Mouse (Mus musculus) right cerebral cortex, postnatal 14 days (tissue): Measurements from ENCODE around the gene Cactin.

ENCODE experiments used
- DNase-seq: peaks from one replicate; pipeline ENCODE4 v3.0.0; 2022

Cactin gene

DNA sequence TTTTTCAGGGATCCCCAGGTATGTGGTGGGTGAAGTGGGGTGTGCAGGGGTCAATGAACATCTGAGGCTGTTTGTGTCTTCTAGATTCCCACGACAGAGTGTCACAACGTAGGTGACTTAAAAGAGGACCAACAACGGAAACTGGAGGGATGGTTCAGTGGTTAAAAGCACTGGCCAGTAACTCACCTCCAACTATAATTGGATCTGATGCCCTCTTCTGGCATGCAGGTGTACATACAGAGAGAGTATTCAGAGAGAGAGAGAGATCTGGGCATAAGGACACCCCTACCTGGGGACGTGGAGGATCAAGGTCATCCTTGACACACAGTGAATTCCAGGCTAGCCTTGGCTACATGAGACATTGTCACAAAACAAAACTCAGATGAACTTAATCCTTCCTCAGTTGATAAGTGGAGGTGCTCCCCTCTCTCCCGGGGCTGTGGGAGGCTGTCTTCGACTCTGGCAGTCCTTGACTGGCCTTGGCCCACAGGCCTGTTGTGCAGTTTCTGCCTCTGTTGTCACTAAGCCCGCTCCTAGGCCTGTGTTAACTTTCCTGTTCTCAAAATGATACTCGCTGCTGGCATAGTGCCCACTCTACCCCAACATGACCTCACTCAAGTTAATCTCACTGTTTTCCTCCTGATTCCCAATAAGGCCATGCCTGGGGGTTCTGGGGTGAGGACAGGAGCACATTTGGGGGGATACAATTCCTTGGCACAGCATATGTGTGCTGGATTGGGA lies 23.7 kb downstream of the Cactin start:
- DNase-seq = no peak

- no peak for DNase-seq
These were observed 24.2 kb downstream of the Cactin start for GRCm38 (mm10) chr10:81345162-81345534.

- DNase-seq = peak; percentile 75
These were observed 25.7 kb downstream of the Cactin start for GRCm38 (mm10) chr10:81346453-81347067.

GRCm38 (mm10) chr10:81349146-81349545 lies 28.2 kb downstream of the Cactin start:
- DNase-seq = no peak

DNA sequence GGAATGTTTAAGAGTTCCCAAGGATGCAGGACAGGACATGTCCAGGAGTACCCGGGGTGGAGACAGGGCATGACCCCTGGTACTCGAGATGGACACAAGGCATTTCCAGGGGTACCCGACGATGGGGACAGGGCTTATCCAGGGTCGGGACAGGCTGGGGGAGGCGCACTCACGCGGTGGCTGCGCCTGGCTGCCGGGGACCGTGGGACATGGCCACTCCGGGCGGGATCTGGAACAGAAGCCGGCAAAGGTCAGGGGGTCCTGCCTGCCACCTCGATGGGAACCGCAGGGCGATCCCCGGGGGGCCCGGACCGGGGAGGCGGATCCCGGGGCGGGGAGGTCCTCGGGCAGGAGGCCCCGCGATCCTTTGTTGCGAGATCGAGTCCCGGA lies 29.1 kb downstream of the Cactin start:
- no peak for DNase-seq

DNA sequence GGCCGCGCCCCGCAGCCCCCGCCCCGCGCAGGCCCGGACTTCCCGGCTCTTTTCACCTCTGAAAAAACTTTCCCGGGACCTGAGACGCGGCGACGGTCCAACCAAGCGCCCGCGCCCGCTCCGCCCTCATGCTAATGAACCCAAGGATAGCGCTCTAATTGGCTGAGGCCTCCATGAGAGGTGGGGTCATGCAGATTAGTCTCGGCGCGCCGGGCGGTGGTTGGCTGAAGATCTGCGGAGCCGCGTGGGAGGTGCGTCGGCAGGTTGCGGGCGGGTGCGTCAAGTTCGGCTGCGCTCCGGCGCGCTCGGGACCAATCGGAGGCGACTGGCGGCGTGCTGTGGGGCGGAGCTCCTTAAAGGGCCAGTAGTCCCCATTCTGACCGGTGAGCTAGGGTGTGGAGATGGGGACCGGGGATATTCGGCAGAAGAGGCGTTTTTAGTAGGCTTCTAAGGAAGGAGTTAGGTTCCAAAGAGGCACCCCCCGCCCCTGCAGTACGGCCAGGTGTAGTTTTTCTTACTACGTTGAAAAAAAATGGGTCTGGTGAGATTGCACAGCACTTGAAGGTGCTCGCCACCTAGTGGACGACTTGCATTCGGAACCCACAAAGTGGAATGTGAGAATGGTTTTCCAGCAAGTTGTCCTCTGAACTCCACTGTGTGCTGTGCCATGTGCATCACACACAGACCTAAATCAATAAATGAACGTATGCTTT lies 29.6 kb downstream of the Cactin start, which contains the start of gene Hmg20b:
Gene Hmg20b (minus strand): TSS at position 130 of the 713 bp plus-strand sequence.
- DNase-seq = peak; percentile 100

- DNase-seq = no peak
These were observed 30.9 kb downstream of the Cactin start for GRCm38 (mm10) chr10:81351678-81352291.

DNA sequence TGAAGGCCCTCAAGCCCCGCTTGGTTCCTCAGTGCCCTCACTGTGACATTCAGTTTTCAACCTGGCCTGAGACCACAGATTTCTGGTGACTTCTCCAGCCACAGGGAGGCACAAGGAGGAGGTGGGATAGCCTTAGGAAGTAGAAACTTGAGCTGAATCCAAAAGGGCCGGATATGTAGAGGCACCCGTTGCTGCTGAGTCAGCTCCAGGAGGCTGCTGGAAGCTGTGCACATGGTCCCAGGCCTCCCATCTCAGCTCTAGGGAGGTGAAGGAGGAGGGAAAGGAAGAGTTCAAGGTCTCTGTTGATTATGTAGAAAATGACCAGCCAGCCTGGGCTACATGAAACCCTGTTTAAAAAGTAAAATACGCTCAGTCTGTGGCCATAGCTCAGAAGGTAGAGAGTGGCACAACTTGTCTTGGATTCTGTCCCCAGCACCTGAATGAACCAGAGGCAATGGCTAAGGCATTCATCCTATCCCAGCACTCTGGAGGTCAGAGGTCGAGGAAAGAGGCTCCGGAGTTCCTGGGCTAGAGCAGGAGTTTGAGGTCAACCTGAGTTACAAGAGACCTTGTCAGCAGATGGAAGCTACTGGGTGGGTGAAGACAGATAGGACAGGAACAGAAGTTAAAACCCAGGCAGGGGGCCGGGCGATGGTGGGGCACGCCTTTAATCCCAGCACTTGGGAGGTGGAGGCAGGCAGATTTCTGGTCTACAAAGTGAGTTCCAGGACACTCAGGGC lies 34.0 kb downstream of the Cactin start:
- no peak for DNase-seq

- DNase-seq = no peak
These were observed 34.6 kb downstream of the Cactin start for GRCm38 (mm10) chr10:81355533-81355932.

DNA sequence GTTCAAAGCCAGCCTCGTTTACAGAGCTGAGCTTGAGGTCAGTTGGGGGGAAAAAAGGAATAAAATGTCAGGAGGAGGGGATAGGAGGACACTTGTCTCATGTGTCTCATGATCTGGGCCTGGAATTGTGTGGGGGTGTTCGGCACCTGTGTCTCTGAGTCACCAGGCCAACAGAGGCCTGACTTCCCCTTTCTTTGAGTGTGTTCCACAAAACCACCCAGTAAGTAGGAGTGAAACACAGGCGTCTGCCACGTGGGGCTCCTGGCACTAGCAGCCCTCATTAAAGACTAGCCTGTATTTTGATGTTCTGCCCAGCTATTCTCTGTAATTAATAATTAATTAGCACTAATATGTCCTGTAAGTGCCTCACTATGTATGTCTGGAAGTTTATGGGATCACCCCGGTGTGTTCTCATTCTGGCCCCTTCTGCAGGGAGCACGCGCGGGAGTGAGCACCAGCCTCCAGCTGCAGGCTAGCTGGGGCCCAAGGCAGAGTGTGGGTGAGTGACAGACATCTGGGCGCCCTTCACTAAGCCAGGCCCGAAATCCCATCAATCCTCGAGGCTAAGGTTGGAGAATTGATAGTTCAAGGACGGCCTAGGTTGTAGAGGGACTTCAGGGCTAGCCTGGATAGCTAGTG lies 35.6 kb downstream of the Cactin start:
- DNase-seq = no peak

DNA sequence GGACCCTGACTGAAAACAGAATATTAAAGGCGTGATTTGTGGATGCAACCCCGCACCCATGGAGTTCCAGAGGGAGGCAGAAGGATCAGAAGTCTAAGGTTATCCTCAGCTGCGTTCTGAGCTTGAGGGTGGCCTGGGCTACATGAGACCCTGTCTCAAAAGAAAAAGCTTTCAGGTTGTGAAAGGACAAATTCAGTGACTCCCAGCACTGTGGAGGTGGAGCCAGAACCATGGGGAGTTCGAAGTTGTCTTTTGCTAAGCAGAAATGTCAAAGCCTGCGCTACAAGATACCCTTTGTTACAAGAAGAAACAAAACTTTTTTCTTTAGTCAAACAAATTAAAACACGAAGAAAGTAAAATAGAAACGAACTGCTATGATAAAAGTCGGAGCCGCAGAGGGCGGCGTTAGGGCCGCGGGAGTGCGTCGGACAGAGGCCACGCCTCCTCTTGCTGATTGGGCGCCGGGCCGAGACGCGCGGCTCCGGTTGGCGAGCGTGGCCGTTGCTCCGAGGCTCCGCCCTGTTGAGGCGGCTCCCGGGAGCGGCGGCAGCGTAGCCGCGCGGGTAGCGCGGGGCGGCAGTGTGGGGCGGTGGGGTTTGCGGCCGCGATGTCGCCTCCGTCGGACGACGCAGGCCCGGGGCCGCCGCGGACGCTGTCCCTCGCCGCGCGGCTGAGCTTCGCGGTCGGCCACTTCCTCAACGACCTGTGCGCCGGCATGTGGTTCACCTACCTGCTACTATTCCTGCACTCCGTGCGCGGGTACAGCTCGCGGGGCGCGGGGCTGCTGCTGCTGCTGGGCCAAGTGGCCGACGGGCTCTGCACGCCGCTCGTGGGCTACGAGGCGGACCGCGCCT lies 36.3 kb downstream of the Cactin start, which contains the start of gene Mfsd12:
Gene Mfsd12 (plus strand): TSS at position 501 of the 854 bp plus-strand sequence.
- DNase-seq = peak; percentile 95

- DNase-seq = no peak
These were observed 37.3 kb downstream of the Cactin start for GRCm38 (mm10) chr10:81358209-81358608.

DNA sequence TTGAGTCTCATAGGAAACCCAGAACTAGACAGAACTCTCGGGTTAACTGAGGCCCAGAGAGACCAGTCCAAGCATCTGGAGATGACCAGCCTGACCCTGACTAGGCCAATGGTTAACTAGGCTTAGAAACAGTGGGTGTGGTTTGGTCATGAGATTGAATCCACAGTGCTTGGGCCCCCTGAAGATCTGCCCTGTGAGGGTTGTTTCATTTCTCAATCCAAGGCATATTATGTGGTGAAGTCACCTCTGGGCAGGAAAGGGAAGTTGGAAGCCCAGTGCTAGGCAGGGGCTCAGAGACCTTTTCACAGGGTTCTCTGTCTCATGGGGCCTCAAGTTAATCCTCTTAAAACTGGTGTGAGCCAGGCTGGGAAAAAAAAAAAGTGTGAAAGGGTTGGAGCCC lies 37.9 kb downstream of the Cactin start:
- no peak for DNase-seq

GRCm38 (mm10) chr10:81360721-81361120 lies 39.8 kb downstream of the Cactin start:
- no peak for DNase-seq

GRCm38 (mm10) chr10:81362336-81362949 lies 41.5 kb downstream of the Cactin start:
- no peak for DNase-seq

DNA sequence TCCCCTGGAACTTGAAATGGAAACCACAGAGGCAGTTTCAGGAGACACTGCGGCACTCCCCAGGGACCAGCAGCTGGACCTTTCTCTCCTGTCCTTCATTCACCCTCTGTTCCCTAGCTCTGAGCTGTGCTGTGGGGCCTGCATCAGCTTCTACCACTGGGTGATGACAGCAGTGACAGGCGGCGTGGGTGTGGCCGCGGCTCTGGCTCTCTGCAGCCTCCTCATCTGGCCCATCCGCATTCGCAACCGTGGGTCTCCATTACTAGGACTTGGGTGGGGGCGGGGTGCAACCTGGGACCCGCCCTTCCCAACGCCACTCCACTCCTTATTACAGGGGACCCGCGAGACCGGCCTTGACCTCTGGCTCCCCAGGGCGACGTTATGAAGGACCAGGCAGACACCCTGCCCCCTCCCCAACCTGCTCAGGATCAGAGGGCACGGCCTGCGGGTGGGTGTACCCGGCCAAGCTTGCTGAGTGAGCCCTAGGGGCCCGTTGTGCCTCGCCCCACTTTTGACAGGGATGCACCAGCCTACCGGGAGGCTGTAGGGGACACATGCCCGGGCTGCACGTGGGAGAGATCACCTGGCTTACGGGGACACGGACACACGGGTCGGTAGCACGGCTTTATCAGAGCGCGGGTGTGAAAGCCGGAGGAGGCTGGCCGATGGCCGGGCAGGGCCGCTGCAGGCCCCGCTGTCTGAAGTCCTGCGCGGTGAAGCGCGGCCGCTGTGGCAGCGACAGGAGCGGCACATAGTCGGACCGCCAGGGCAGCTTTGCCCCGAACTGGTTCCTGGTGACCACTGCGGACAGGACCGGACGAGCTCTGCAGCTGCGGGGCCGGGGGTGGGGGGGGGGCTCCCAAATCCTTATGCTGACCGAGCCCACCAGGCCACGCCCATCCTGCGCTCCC lies 42.8 kb downstream of the Cactin start:
- no peak for DNase-seq

DNA sequence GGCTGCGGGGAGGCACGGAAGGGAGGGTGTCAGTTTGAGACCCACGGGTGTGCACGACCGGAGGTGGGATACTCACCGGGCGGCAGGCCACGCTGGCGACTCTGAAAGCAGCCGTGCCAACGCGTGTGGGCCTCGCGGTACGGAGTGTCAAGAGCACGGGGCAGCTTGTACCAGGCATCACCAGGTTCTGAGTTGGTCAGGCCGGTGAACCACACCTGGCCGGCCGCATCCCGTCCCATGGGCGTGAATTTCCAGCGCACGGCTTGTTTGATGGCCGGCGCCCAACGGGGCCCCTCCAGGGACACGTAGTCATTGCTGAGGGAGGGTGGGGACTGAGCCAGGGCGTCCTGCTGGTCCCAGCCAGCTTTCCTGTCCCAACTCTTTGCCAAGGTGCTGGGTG lies 43.8 kb downstream of the Cactin start:
- DNase-seq = no peak

DNA sequence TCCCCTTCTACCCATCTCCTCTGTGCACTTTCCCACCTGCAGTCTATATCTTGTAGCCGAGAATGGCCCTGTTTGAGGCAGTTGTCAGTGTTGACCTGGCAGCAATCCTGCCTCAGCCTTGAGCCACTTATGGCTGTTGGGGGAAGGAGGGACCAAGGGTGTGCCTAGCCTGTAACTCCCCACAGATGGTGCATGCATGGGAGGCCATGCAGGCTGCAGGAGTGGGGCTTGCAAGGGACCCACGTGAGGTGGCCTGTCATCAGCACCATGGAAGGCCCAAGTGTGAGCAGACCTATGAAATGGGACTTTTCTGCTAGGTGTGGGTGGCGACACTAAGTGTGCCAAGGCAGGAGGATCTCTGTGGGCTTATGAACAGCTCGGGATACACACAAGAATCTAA lies 44.2 kb downstream of the Cactin start:
- DNase-seq = no peak

DNA sequence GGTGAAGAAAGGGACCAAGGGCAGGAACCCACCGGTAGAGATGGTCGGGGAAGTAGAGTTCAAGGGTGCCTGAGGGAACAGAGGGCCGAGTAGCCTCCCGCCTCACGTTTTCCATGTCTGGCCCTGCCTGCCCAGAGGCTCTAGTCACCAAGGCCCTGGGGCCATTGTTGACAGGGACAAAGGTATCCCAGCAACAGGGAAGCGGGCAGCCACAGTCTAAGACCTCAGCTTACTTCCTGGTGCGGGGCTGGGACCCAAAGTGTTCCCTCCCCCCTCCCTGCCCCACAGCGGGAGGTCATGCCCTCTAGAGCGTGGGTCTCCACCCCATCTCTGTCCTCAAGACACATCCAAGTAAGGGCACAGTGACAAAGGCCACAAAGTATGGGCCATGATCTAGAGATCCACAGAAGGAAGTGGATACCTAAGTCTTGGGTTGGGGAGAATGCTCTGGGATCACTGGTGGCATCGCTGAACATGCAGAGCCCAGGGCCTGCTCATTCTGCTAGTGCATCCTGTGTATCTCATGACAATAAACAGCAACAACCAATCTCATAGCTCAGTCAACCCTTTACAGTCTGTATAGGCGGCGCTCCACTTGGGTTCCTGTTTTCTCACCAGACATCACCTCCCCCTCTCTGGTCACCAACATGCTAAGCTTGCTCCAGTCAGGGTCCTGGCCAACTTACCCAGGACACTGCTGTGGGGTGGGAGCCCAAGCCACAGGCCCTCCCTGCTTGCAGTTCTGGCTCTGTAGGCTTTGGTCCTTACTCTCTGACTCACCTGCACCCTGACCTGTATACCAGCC lies 45.0 kb downstream of the Cactin start, which contains the start of gene 4930404N11Rik:
Gene 4930404N11Rik (minus strand): TSS at position 145 of the 805 bp plus-strand sequence.
- no peak for DNase-seq
